Mouse (Mus musculus) forebrain, embryonic 10.5 days (tissue): ENCODE results near the gene Yars. TPM values are rescaled to one million over a fixed set of nuclear protein-coding genes. Genes with fewer than 3 reads are reported as not detected.
A peak's percentile ranks its signal among the peaks of the same experiment; 100 is the strongest.

Experiments
- DNase-seq: peaks from one replicate; pipeline ENCODE4 v3.0.0-alpha.2; 2017; ENCODE audit warnings: low spot score; ENCODE audit errors: extremely low spot score
- H3K27ac ChIP-seq: fragments of 300-500 bp; sonication (generic); 2 replicates; pipeline ENCODE4 v1.5.1; 2016; ENCODE audit warnings: mild to moderate bottlenecking
- H3K27me3 ChIP-seq: fragments of 300-500 bp; sonication (generic); 2 replicates; pipeline ENCODE4 v1.6.1; 2016; ENCODE audit warnings: mild to moderate bottlenecking; ENCODE audit not compliant: poor library complexity, severe bottlenecking
- H3K36me3 ChIP-seq: fragments of 300-500 bp; sonication (generic); replicated peaks from 2 replicates; pipeline ENCODE4 v1.6.1; 2016; ENCODE audit warnings: mild to moderate bottlenecking, moderate library complexity
- H3K4me1 ChIP-seq: fragments of 300-500 bp; sonication (generic); 2 replicates; pipeline ENCODE4 v1.6.1; 2016
- H3K4me3 ChIP-seq: fragments of 300-500 bp; sonication (generic); 2 replicates; pipeline ENCODE4 v1.5.1; 2016; ENCODE audit warnings: mild to moderate bottlenecking, moderate library complexity
- H3K9me3 ChIP-seq: fragments of 300-500 bp; sonication (generic); 2 replicates; pipeline ENCODE4 v1.6.1; 2016; ENCODE audit warnings: mild to moderate bottlenecking, moderate library complexity
- WGBS: fragments of 180-500 bp; shearing (Covaris S2); methylation state at CpG from one replicate; pipeline ENCODE4 v1.1.7; 2016; 5-methylcytosine and 5-hydroxymethylcytosine counted together
- polyA plus RNA-seq: library from polyadenylated mRNA; unstranded; fragments of >200 nt; fragmentation: Nextera tagmentation; extraction: Ambion mirVana; gene quantifications from 2 replicates; pipeline ENCODE4 v1.2.1, GENCODE M21; 2016

The Yars gene
- polyA plus RNA-seq, 1 experiment from 2014 or later = 120 TPM

DNA sequence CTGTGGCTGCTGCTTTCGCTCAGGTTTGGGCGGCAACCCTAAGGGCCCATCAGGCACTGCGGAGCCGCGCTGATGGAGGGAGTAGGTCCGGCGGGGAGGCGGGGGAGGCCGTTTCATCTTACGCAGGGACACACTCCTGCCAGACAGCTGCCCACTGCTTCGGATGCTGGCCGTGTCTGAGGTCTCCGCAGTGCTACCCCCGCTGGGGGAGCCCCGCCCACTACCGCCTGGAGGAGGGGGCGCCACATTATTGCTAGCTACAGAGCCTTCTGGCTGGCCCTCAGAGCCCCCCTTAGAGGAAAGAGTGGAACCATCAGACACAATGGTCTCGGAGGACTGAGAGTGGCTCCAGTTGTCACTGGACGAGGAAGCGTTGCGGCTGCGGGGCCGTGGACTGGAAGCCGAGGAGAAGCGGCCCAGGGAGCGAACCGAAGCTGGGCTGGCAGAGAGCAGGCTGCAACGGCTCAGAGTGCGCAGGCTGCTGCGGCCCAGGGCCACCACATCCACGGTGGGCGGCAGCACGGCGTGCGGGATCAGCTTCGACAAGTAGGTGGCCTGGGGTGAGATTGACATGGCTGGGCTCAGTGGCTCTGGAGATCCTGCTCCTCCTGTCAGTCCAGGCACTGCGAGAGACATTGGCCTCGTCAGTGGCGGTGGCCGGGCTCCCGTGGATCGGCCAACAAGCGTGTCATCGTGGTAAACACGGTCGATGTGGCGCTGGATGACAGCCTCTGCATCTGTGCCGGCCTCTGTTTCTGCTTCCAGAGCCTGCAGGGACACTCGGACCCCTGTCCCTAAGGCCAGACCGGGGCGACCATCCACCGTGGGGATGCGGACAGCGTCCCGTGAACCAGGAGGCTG lies 34.1 kb downstream of the Yars start:
- Histone ChIP-seq H3K9me3 (no peaks in the 10 kb centered on the region), H3K27ac (peak overlapping the region; percentile 70), H3K36me3 (peaks cover 69% of the 10 kb centered on the region), H3K4me3 (peak overlapping the region; percentile 45), H3K4me1 (peaks cover 65% of the 10 kb centered on the region), H3K27me3 (peaks cover 72% of the 10 kb centered on the region)
- 31% methylated on average over 55 of the region's 55 CpGs for WGBS
- DNase-seq = peak; percentile 42

DNA sequence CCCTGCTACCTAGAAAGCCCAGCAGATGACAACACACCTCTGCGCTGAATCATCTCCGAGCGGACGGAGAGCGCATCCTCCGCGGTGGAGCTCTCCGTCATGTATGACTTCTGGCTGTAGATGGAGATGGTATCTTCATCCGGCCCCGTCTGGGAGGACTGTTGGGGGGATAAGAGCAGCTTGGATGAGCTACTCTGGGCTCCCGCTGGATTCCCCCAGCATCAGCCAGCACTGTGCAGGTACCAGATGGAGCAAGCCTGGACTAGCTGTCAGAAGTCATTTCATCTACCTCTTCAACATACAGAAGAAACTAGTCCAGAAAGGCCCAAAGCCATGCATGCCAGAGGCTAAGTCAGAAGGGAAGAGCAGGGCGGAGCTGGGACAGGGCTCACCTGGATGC lies 35.8 kb downstream of the Yars start:
- H3K4me1 ChIP-seq = peaks cover 66% of the 10 kb centered on the region

DNA sequence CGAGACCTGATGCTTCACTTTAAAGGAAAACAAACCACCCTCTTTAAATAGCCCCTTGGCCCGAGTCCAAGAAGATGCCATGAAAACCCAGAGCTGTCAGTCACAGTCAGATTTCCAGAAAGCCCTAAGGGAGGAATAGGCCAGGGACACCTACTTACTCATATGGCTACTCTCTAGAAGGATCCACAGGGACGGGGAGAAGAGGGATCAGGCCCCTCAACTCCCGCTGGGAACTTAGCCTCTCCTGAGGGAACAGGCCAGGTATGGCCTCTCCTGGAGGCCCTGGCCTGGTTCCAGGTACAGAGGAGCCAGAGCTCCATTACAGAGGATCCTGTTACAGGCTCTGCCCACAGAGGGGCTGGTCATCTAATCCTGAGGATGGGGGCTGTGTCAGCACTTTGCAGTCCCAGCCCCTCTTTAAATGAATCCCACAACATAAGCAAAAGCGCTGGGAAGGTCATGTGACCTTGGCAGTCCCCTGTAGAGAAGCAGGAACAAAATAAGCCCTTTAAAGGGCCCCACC lies 36.9 kb downstream of the Yars start:
- H3K9me3 ChIP-seq = no peaks in the 10 kb centered on the region
- peak overlapping the region; percentile 78 for H3K27ac ChIP-seq
- peaks cover 78% of the 10 kb centered on the region for H3K27me3 ChIP-seq
- H3K36me3 ChIP-seq = peaks cover 40% of the 10 kb centered on the region
- no peak for DNase-seq
- peaks cover 69% of the 10 kb centered on the region for H3K4me1 ChIP-seq
- H3K4me3 ChIP-seq = peak overlapping the region; percentile 41
- WGBS = 37% methylated on average over 5 of the region's 5 CpGs

More for the DNA sequence above, 35.8 kb downstream of the Yars start:
- Histone ChIP-seq H3K27ac (no peak overlapping the region), H3K36me3 (peaks cover 52% of the 10 kb centered on the region), H3K9me3 (no peaks in the 10 kb centered on the region), H3K4me3 (no peak overlapping the region), H3K27me3 (peaks cover 79% of the 10 kb centered on the region)
- 98% methylated on average over 12 of the region's 12 CpGs for WGBS
- DNase-seq = no peak

DNA sequence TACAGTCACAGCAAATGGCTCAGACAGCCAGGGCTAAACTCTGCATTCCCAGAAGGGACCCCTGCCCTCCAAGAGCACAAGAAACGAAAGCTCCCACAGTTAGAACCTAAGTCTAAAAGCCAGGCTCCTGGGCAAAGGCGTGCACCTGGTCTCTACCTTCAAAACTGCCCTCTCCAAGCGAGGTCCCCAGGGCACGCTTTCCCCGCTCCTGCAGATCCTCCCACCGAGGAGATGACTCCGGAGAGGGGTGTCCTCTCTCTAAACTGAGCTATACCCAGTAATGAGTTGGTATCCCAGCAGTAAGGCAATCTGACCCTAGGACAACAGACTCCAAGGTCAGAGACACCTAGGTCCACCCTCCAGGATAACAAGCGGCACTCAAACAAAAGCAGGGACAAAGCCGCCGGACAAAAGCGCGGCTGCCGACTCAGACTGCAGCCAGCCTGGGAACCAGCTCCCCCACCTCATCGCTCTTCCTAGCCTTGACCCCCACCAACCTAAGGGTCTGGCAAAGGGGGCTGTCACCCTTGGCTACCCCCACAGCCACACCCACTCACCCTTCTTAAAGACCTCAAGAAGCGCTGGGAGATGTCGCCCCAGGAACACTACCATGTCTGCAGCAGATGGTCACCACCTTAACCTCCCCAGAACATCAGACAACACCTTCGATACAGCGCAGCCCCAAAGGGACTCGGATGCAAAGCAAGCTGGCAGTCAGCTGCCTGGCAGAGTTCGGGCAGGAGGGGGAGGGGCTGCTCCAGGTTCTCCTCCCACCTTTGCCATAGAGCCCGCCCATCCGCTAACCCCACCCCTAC lies 37.8 kb downstream of the Yars start:
- Histone ChIP-seq H3K4me1 (peaks cover 72% of the 10 kb centered on the region), H3K36me3 (peaks cover 39% of the 10 kb centered on the region), H3K27ac (peak overlapping the region; percentile 78), H3K4me3 (peak overlapping the region; percentile 41), H3K27me3 (peaks cover 70% of the 10 kb centered on the region), H3K9me3 (no peaks in the 10 kb centered on the region)
- no peak for DNase-seq
- 7% methylated on average over 22 of the region's 22 CpGs for WGBS

DNA sequence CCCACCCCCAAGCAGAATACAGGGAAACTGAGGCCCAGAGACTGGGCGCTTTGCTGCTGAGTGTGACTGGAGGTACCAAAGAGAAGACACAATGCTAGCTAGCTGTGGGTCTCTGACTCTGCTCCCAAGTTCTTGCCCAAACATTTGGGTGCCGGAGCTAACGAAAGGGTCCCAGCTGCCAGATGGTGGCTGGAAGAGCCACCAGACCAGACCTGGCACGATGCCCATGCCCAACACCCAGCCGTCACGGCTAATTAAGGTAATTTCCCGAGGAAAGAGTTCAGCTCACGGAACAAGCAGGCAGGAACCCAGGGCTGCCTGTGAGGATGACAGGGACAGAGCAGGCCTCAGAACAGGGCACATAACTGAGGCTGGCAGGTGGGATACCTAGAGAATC lies 38.4 kb downstream of the Yars start:
- peak overlapping the region; percentile 78 for H3K27ac ChIP-seq

DNA sequence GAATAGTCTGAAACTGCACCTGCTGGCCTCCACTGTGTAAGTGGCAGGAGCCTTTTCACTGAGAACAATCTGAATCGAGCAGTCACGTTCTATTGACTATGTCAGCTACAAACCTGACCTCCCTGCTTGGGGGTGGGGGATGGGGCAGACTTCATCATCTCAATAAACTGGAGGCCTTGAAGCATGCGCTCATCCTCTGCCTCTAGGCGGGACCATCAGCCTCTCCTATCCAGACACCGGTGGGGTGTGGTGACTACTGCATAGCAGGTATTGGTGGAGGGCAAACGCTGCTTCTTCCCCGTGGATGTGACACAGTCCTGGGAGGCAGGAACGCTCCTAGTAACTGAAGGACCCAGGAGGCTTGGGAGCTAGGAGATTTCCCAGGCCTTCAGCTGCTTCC lies 41.4 kb downstream of the Yars start:
- Histone ChIP-seq H3K27me3 (peaks cover 34% of the 10 kb centered on the region), H3K36me3 (peaks cover 7% of the 10 kb centered on the region), H3K27ac (no peak overlapping the region), H3K9me3 (no peaks in the 10 kb centered on the region), H3K4me3 (no peak overlapping the region), H3K4me1 (peaks cover 62% of the 10 kb centered on the region)
- no peak for DNase-seq
- 60% methylated on average over 8 of the region's 8 CpGs for WGBS

More for the DNA sequence above, 38.4 kb downstream of the Yars start:
- no peaks in the 10 kb centered on the region for H3K9me3 ChIP-seq
- H3K4me3 ChIP-seq = peak overlapping the region; percentile 41
- H3K27me3 ChIP-seq = peaks cover 64% of the 10 kb centered on the region
- H3K4me1 ChIP-seq = peaks cover 72% of the 10 kb centered on the region
- DNase-seq = no peak
- 46% methylated on average over 8 of the region's 8 CpGs for WGBS
- peaks cover 33% of the 10 kb centered on the region for H3K36me3 ChIP-seq

DNA sequence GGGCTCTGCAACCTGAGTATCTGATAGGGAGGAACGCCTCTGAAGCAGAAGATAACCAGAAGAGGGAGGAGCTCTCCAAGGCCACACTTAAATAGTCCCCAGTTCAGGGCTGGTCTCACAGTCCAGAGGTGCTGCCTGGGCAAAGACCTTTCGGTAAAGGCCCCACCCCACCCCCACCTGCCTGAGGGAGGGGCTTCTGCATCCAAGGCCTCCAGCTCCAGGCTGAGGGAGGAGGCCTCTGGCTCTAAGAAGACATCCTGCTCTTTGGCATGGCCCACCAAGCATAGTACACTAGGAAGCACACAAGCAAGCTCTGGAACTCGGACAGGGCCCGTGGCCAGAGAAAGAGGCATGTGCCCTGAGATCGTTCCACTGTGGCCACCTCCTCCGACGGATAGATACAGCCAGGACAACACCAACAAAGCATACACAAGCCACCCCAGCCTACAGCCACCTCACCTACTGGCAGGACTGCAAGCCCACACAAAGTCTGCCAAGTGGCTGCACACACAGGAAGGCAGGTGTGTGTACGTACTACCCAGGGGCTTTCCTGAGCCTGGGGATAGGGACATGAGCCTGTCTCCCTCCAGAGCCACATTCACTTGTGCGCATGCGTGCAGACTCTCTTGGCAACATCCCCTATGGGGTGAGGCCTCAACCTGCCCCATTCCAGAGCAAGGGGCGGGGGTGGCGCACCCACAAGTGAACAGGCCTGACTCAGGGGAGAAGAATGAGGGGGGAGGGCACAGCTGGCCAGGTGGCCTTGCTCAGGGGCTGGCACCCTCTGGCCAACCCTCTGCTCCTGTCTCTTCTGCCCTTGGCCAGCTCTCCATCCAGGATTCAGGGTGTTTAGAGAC lies 42.3 kb downstream of the Yars start:
- Histone ChIP-seq H3K27ac (peak overlapping the region; percentile 66), H3K4me3 (no peak overlapping the region), H3K4me1 (peaks cover 61% of the 10 kb centered on the region), H3K27me3 (peaks cover 30% of the 10 kb centered on the region), H3K9me3 (no peaks in the 10 kb centered on the region), H3K36me3 (peaks cover 7% of the 10 kb centered on the region)
- no peak for DNase-seq
- 63% methylated on average over 12 of the region's 12 CpGs for WGBS

DNA sequence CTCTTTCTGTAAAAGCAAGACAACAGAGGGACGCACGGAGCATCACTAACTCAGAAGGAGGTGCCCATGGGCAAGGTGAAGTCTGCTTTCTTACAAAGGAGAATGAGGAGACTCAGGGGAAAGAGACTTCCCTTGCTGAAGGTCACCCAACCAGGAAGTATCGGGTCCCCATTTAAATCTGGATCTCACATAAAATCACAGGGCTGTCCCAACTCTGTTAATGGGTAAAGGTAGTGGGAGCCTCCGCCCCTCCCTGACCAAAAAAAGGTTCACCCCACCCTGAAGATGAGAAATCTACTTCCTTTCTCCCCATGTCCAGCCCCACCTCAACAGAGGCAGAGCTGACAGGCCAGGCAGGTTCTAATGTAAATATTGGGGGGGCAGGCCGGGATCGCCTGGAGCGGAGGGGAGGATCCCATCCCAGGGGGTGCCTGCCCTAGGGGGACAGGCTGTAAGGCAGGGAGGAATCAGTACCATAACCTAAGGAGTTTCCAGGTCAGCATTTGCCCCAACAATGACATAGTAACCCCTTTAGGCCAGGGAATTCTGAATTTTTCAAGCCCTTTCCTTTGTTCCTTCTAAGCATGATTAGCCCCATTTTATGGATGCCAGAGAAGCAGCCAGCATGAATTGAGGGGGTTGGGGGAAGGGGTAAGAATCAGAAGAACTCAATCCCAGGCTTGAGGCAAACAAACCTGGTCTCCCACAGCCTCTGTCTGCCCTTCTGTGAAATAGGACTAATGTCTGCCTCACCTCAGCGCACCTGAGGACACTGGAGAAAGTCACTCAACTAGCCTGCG lies 43.2 kb downstream of the Yars start:
- H3K4me3 ChIP-seq = no peak overlapping the region
- no peaks in the 10 kb centered on the region for H3K9me3 ChIP-seq
- no peak for DNase-seq
- 77% methylated on average over 9 of the region's 9 CpGs for WGBS
- peaks cover 61% of the 10 kb centered on the region for H3K4me1 ChIP-seq
- H3K36me3 ChIP-seq = peaks cover 7% of the 10 kb centered on the region
- H3K27me3 ChIP-seq = peaks cover 30% of the 10 kb centered on the region
- H3K27ac ChIP-seq = no peak overlapping the region; the same call in 1 of the 2 replicates

DNA sequence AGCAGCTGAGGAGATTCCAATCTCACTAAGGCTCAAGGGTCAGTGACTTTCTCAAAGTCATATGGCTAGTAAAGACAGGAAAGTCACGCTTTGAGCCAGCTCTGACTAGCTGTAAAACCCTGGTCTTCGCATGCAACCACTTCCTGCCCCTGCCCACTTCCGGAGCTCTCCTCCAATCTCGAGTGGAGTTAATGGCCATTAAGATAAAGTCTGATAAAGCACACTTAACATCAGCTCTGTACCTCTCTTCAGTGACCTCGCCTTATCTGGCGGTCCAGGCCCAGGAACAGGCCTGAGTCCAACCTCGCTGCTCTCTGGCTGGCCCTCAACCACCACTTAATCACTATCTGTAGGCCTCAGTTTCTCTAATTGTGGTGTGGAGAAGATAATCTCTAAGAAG lies 44.9 kb downstream of the Yars start:
- H3K9me3 ChIP-seq = no peaks in the 10 kb centered on the region
- H3K36me3 ChIP-seq = peaks cover 7% of the 10 kb centered on the region
- peaks cover 20% of the 10 kb centered on the region for H3K27me3 ChIP-seq
- H3K4me1 ChIP-seq = peaks cover 68% of the 10 kb centered on the region
- DNase-seq = no peak
- no peak overlapping the region for H3K27ac ChIP-seq
- 84% methylated on average over 7 of the region's 7 CpGs for WGBS
- no peak overlapping the region for H3K4me3 ChIP-seq

DNA sequence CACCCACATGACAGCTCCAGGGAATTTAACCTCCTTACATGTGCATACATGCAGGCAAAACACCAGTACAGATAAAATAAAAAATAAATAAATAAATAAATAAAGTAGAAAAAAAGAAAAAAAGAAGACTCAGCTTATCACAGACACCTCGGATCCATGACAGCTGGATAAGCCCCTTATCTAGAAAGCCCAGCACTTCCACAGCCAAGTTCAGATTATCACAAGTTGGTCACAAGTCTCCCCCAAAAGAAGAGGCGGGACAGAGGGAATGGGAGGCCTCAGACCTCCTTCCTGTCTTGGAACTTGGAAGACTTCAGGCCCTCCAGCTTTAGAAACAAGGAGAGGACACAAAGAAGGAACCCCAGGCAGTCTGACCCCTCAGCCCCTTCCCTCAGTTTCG lies 45.6 kb downstream of the Yars start:
- 82% methylated on average over 3 of the region's 3 CpGs for WGBS
- no peak overlapping the region for H3K27ac ChIP-seq
- H3K27me3 ChIP-seq = peaks cover 20% of the 10 kb centered on the region
- no peaks in the 10 kb centered on the region for H3K9me3 ChIP-seq
- DNase-seq = no peak
- no peak overlapping the region for H3K4me3 ChIP-seq
- H3K4me1 ChIP-seq = peaks cover 72% of the 10 kb centered on the region
- H3K36me3 ChIP-seq = peaks cover 7% of the 10 kb centered on the region

DNA sequence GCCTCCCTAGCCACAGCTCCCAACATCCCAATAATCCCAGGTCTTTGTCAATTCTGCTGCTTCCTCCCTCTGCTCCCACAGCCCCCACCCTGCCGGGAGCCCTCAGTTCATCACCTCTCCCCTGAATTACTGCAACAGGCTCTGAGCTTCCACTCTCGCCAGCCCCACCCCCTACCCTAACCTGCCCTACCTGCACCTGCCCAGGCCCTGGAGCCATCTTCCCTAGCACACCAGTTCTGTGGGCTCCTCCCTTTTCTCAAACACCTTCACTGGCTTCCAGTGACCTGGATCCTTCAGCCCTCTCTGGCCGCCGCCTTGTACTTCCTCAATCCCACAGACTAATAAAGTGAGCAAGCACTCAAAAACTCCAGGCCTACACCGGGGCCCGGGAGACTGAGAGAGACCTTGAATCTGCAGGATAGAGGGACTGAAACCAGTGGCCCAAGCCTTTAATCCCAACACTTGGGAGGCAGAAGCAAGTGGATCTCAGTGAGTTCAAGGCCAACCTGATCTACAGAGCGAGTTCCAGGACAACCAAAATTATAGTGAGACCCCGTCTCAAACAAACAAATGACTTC lies 46.8 kb downstream of the Yars start:
- peaks cover 7% of the 10 kb centered on the region for H3K36me3 ChIP-seq
- H3K9me3 ChIP-seq = no peaks in the 10 kb centered on the region
- peaks cover 32% of the 10 kb centered on the region for H3K27me3 ChIP-seq
- H3K4me1 ChIP-seq = peaks cover 69% of the 10 kb centered on the region
- peak overlapping the region; percentile 10; the same call in 1 of the 2 replicates for H3K4me3 ChIP-seq
- no peak for DNase-seq
- WGBS = 86% methylated on average over 8 of the region's 8 CpGs
- H3K27ac ChIP-seq = 0 out of 2 replicates have a peak overlapping the region, but pooled peaks have one; percentile 12
